Mouse (Mus musculus) embryonic facial prominence, embryonic 14.5 days (tissue): ENCODE measurements around the gene Zfp106. TPM values are rescaled to one million over a fixed set of nuclear protein-coding genes. Genes with fewer than 3 reads are reported as not detected.

Source experiments
- ATAC-seq: fragments of 200-750 bp; cut with Nextera tagmentation; 2 replicates; pipeline ENCODE4 v1.8.0; 2017; ENCODE audit warnings: low read depth, moderate number of reproducible peaks, moderate TSS enrichment
- DNase-seq: peaks from one replicate; pipeline ENCODE4 v3.0.0-alpha.2; 2015; ENCODE audit warnings: low spot score
- H3K27ac ChIP-seq: fragments of 300-500 bp; sonication (generic); replicated peaks from 2 replicates; pipeline ENCODE4 v1.5.1; 2014; ENCODE audit warnings: low read depth, mild to moderate bottlenecking, low read length, moderate library complexity
- H3K27me3 ChIP-seq: fragments of 300-500 bp; sonication (generic); replicated peaks from 2 replicates; pipeline ENCODE4 v1.6.1; 2014; ENCODE audit warnings: low read length; ENCODE audit not compliant: control insufficient read depth, insufficient read depth
- H3K36me3 ChIP-seq: fragments of 300-500 bp; sonication (generic); 2 replicates; pipeline ENCODE4 v1.6.1; 2014; ENCODE audit warnings: low read length, mixed read lengths; ENCODE audit not compliant: control insufficient read depth, insufficient read depth
- H3K4me1 ChIP-seq: fragments of 300-500 bp; sonication (generic); 2 replicates; pipeline ENCODE4 v1.6.1; 2014; ENCODE audit warnings: antibody characterized with exemption, low read length; ENCODE audit not compliant: control insufficient read depth, insufficient read depth
- H3K4me2 ChIP-seq: fragments of 300-500 bp; sonication (generic); 2 replicates; pipeline ENCODE4 v1.6.1; 2014; ENCODE audit warnings: low read depth, mild to moderate bottlenecking, low read length, moderate library complexity, mixed read lengths
- H3K4me3 ChIP-seq: fragments of 300-500 bp; sonication (generic); 2 replicates; pipeline ENCODE4 v1.5.1; 2014; ENCODE audit warnings: low read depth, mild to moderate bottlenecking, low read length
- H3K9ac ChIP-seq: fragments of 300-500 bp; sonication (generic); 2 replicates; pipeline ENCODE4 v1.6.1; 2014; ENCODE audit warnings: low read depth, mild to moderate bottlenecking, low read length, moderate library complexity, mixed read lengths
- H3K9me3 ChIP-seq: fragments of 300-500 bp; sonication (generic); 2 replicates; pipeline ENCODE4 v1.6.1; 2016; ENCODE audit warnings: low read length; ENCODE audit not compliant: control insufficient read depth
- WGBS: fragments of 180-500 bp; shearing (Covaris S2); extraction: QIAGEN DNeasy Blood & Tissue Kit; methylation state at CpG from one replicate; pipeline ENCODE4 v1.1.7; 2014; 5-methylcytosine and 5-hydroxymethylcytosine counted together
- polyA plus RNA-seq: library from polyadenylated mRNA; unstranded; fragments of >200 nt; fragmentation: Nextera tagmentation; extraction: Ambion mirVana; gene quantifications from 2 replicates; pipeline ENCODE4 v1.2.1, GENCODE M21; 2014

Zfp106 gene
- polyA plus RNA-seq, 1 experiment from 2014 or later = 65.4 TPM

- no peak overlapping the region for H3K9ac ChIP-seq
- H3K36me3 ChIP-seq = no peaks in the 10 kb centered on the region
- no peak overlapping the region for H3K4me2 ChIP-seq
- WGBS = 76% methylated on average over 13 of the region's 13 CpGs
- no peak overlapping the region for H3K27ac ChIP-seq
- H3K27me3 ChIP-seq = no peaks in the 10 kb centered on the region
- no peak overlapping the region for H3K4me3 ChIP-seq
- H3K9me3 ChIP-seq = 0 out of 2 replicates have a peak, but pooled peaks cover 5% of the 10 kb centered on the region
- no peak for ATAC-seq
- DNase-seq = no peak
- no peaks in the 10 kb centered on the region for H3K4me1 ChIP-seq
These were observed 87.2 kb downstream of the Zfp106 start for GRCm38 (mm10) chr2:120476277-120477087.

GRCm38 (mm10) chr2:120470856-120471255 is 92.8 kb downstream of the Zfp106 start:
- Histone ChIP-seq H3K36me3 (no peaks in the 10 kb centered on the region), H3K4me3 (no peak overlapping the region), H3K9ac (no peak overlapping the region), H3K9me3 (0 out of 2 replicates have a peak, but pooled peaks cover 5% of the 10 kb centered on the region), H3K27me3 (no peaks in the 10 kb centered on the region), H3K27ac (no peak overlapping the region), H3K4me1 (no peaks in the 10 kb centered on the region), H3K4me2 (no peak overlapping the region)
- DNase-seq (no peak), ATAC-seq (no peak)
- 75% methylated on average over 4 of the region's 4 CpGs for WGBS

GRCm38 (mm10) chr2:120469715-120470114 is 93.9 kb downstream of the Zfp106 start:
- H3K27me3 ChIP-seq = no peaks in the 10 kb centered on the region
- H3K4me1 ChIP-seq = no peaks in the 10 kb centered on the region
- no peak overlapping the region for H3K4me3 ChIP-seq

GRCm38 (mm10) chr2:120469220-120469619 is 94.4 kb downstream of the Zfp106 start:
- Histone ChIP-seq H3K9ac (no peak overlapping the region), H3K4me1 (no peaks in the 10 kb centered on the region), H3K27me3 (no peaks in the 10 kb centered on the region), H3K9me3 (0 out of 2 replicates have a peak, but pooled peaks cover 5% of the 10 kb centered on the region), H3K4me3 (no peak overlapping the region), H3K36me3 (no peaks in the 10 kb centered on the region), H3K27ac (no peak overlapping the region), H3K4me2 (no peak overlapping the region)
- 83% methylated on average over 3 of the region's 3 CpGs for WGBS
- ATAC-seq = no peak
- no peak for DNase-seq

More at GRCm38 (mm10) chr2:120469715-120470114, 93.9 kb downstream of the Zfp106 start:
- Histone ChIP-seq H3K27ac (no peak overlapping the region), H3K36me3 (no peaks in the 10 kb centered on the region), H3K9ac (no peak overlapping the region), H3K9me3 (0 out of 2 replicates have a peak, but pooled peaks cover 5% of the 10 kb centered on the region), H3K4me2 (no peak overlapping the region)
- 86% methylated on average over 10 of the region's 10 CpGs for WGBS
- ATAC-seq (no peak), DNase-seq (no peak)

- Histone ChIP-seq H3K36me3 (no peaks in the 10 kb centered on the region), H3K4me1 (no peaks in the 10 kb centered on the region), H3K9me3 (no peaks in the 10 kb centered on the region), H3K27me3 (no peaks in the 10 kb centered on the region), H3K27ac (no peak overlapping the region), H3K4me2 (no peak overlapping the region), H3K4me3 (no peak overlapping the region), H3K9ac (no peak overlapping the region)
- DNase-seq = no peak
- no peak for ATAC-seq
These were observed 95.6 kb downstream of the Zfp106 start for GRCm38 (mm10) chr2:120468011-120468410.

GRCm38 (mm10) chr2:120465397-120465785 is 98.3 kb downstream of the Zfp106 start:
- no peak overlapping the region for H3K4me2 ChIP-seq
- no peak overlapping the region for H3K4me3 ChIP-seq
- WGBS = 66% methylated on average over 5 of the region's 5 CpGs
- H3K36me3 ChIP-seq = no peaks in the 10 kb centered on the region
- DNase-seq (no peak), ATAC-seq (no peak)
- no peaks in the 10 kb centered on the region for H3K9me3 ChIP-seq
- no peak overlapping the region for H3K27ac ChIP-seq
- no peak overlapping the region for H3K9ac ChIP-seq
- H3K27me3 ChIP-seq = no peaks in the 10 kb centered on the region
- no peaks in the 10 kb centered on the region for H3K4me1 ChIP-seq

GRCm38 (mm10) chr2:120464732-120465396 is 98.8 kb downstream of the Zfp106 start:
- 88% methylated on average over 2 of the region's 2 CpGs for WGBS
- H3K4me2 ChIP-seq = no peak overlapping the region
- no peaks in the 10 kb centered on the region for H3K27me3 ChIP-seq
- H3K9me3 ChIP-seq = no peaks in the 10 kb centered on the region
- ATAC-seq (no peak), DNase-seq (no peak)
- no peaks in the 10 kb centered on the region for H3K4me1 ChIP-seq
- no peaks in the 10 kb centered on the region for H3K36me3 ChIP-seq
- H3K9ac ChIP-seq = no peak overlapping the region
- H3K27ac ChIP-seq = no peak overlapping the region
- H3K4me3 ChIP-seq = no peak overlapping the region

- 72% methylated on average over 8 of the region's 8 CpGs for WGBS
- H3K9me3 ChIP-seq = no peaks in the 10 kb centered on the region
- no peak overlapping the region for H3K4me2 ChIP-seq
- DNase-seq = no peak
- H3K27ac ChIP-seq = no peak overlapping the region
- no peak overlapping the region for H3K4me3 ChIP-seq
- no peaks in the 10 kb centered on the region for H3K36me3 ChIP-seq
- no peaks in the 10 kb centered on the region for H3K27me3 ChIP-seq
- ATAC-seq = no peak
- no peaks in the 10 kb centered on the region for H3K4me1 ChIP-seq
- no peak overlapping the region for H3K9ac ChIP-seq
These were observed 99.6 kb downstream of the Zfp106 start for GRCm38 (mm10) chr2:120464091-120464490.
